Comparison of ENCODE assay signal across 16 mouse cellular contexts in the genomic region with DNA sequence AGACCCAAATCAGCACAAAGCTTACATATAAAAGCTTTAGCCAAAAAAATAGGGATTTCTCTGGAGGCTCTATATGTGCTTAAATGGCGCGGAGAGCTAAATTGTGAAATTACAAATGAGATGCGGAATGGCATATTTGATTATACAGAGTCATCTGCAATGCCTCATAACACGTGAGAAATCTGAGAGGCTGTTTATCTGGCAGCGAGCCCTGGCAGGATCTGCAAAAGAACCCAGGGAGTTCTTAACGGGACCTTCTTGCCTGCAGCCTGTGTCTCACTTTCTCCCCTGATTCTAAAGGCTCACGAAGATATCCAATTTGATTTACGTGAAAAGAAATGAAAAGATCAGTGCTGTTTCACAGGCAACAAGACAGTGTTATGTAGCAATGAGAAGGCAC. TPM values are rescaled to one million over a fixed set of nuclear protein-coding genes. Genes with fewer than 3 reads are reported as not detected.
DNase-seq lines count a peak whose midpoint lies in the region; ATAC-seq and TF ChIP-seq lines count a peak whose summit lies in the region.
"Had no signal": no experiment of that assay in that cellular context is flagged by ENCODE, and none has a peak within 500 bp of the region (broad histone marks: within the 10 kb centered on the region; RNA-seq: fewer than 3 reads in every experiment).

No protein-coding gene starts in this region.

- no peak overlapping the region for H3K9ac ChIP-seq in midbrain, postnatal 0 days (replicated peaks; ENCODE audit: low read length, poor library complexity, severe bottlenecking)
- H3K9ac ChIP-seq in midbrain, embryonic 13.5 days (replicated peaks), result no peak overlapping the region
- H3K9ac ChIP-seq: heart, embryonic 12.5 days; liver, embryonic 12.5 days; midbrain, embryonic 15.5 days had no signal

- no peaks in the 10 kb centered on the region for H3K27me3 ChIP-seq in midbrain, postnatal 0 days (ENCODE audit: insufficient read depth, low read length)
- H3K27me3 ChIP-seq in midbrain, embryonic 13.5 days, result no peaks in the 10 kb centered on the region
- H3K27me3 ChIP-seq: heart, embryonic 12.5 days; liver, embryonic 12.5 days; midbrain, embryonic 15.5 days; Patski had no signal

- DNase-seq in cerebellum, postnatal 10 days, result peak; percentile 76 to 83
- DNase-seq in cerebellum, adult 8-10 months, result no peak
- peak; percentile 35 for DNase-seq in heart, adult 11 months
- no peak for DNase-seq in heart, postnatal 36 days
- DNase-seq in midbrain, postnatal 0 days (ENCODE audit: low spot score), result peak; percentile 44
- peak; percentile 32 for DNase-seq in lung, postnatal 36 days
- no peak for DNase-seq in layer of hippocampus, postnatal 25 days (ENCODE audit: extremely low spot score in 1 of 2, low spot score in 1 of 2)
- DNase-seq: heart, postnatal 4 days; spleen, adult 18-20 months; thymus, postnatal 36 days had no signal

- no peak for TF ChIP-seq CTCF in midbrain, postnatal 0 days (IDR thresholded peaks at IDR 0.05)

- no peak overlapping the region for H3K27ac ChIP-seq in midbrain, postnatal 0 days (ENCODE audit: low read depth, low read length)
- H3K27ac ChIP-seq in midbrain, embryonic 13.5 days, result no peak overlapping the region
- H3K27ac ChIP-seq: liver, embryonic 12.5 days; macrophage; midbrain, embryonic 15.5 days had no signal

- ATAC-seq in midbrain, postnatal 0 days (ENCODE audit: low FRiP score), result no peak
- ATAC-seq in midbrain, embryonic 13.5 days, result no peak
- ATAC-seq: liver, embryonic 12.5 days; midbrain, embryonic 15.5 days; Patski had no signal

- no peak overlapping the region for H3K4me3 ChIP-seq in midbrain, postnatal 0 days (ENCODE audit: low read depth, low read length)
- no peak overlapping the region for H3K4me3 ChIP-seq in midbrain, embryonic 13.5 days (replicated peaks)
- H3K4me3 ChIP-seq: heart, embryonic 12.5 days; liver, embryonic 12.5 days; midbrain, embryonic 15.5 days had no signal

- no peaks in the 10 kb centered on the region for H3K36me3 ChIP-seq in midbrain, postnatal 0 days (ENCODE audit: insufficient read depth, low read length)
- H3K36me3 ChIP-seq in midbrain, embryonic 13.5 days, result no peaks in the 10 kb centered on the region
- H3K36me3 ChIP-seq: heart, embryonic 12.5 days; liver, embryonic 12.5 days; midbrain, embryonic 15.5 days had no signal

- peaks cover under 1% of the 10 kb centered on the region; the same call in 1 of the 2 replicates for H3K4me1 ChIP-seq in midbrain, postnatal 0 days (ENCODE audit: insufficient read depth, low read length)
- H3K4me1 ChIP-seq in midbrain, embryonic 13.5 days (replicated peaks), result 0 out of 2 replicates have a peak, but pooled peaks cover 7% of the 10 kb centered on the region
- H3K4me1 ChIP-seq: heart, embryonic 12.5 days; liver, embryonic 12.5 days; midbrain, embryonic 15.5 days had no signal

- intact Hi-C loops in heart, postnatal 36 days (cut with DNase I), result no loop called here

- no peak overlapping the region for H3K4me2 ChIP-seq in midbrain, postnatal 0 days (ENCODE audit: low read depth, low read length, poor library complexity, severe bottlenecking)
- no peak overlapping the region for H3K4me2 ChIP-seq in midbrain, embryonic 13.5 days (replicated peaks)
- H3K4me2 ChIP-seq: heart, embryonic 12.5 days; liver, embryonic 12.5 days; midbrain, embryonic 15.5 days had no signal

- WGBS in midbrain, postnatal 0 days, result 42% methylated on average over 8 of the region's 8 CpGs
- WGBS in midbrain, embryonic 13.5 days, result 68% methylated on average over 8 of the region's 8 CpGs

- no peaks in the 10 kb centered on the region for H3K9me3 ChIP-seq in midbrain, postnatal 0 days (ENCODE audit: low read length)
- H3K9me3 ChIP-seq in midbrain, embryonic 13.5 days, result 0 out of 2 replicates have a peak, but pooled peaks cover 3% of the 10 kb centered on the region
- H3K9me3 ChIP-seq: liver, embryonic 12.5 days; midbrain, embryonic 15.5 days had no signal

RNA-seq across cellular contexts. Expression of gene Kirrel3, which starts 58.0 kb away (rescaled TPM):
- under 1 TPM; 0.53 to 0.60 TPM for total RNA-seq in heart, postnatal 36 days (2021)
- total RNA-seq in midbrain, postnatal 0 days (2014; rRNA removed), result 47.2 and 55.2 TPM in 2 replicates
- polyA plus RNA-seq in midbrain, postnatal 0 days (2015; fragmentation: Nextera tagmentation; extraction: Ambion mirVana), result 56.3 and 61.4 TPM in 2 replicates
- polyA plus RNA-seq in midbrain, embryonic 13.5 days (2015; fragmentation: Nextera tagmentation; extraction: Ambion mirVana), result 24.0 and 30.0 TPM in 2 replicates
- total RNA-seq in layer of hippocampus, postnatal 25 days (2021), result 10 to 100 TPM; 53.4 to 60.1 TPM
- polyA plus RNA-seq: macrophage had no signal

Comparison
In these comparisons a context has a peak if more than half of its experiments do, and no peak if none do; other contexts are left out.
1. DNase-seq: peak in cerebellum, postnatal 10 days (2 of 2), heart, adult 11 months (single experiment), midbrain, postnatal 0 days (single experiment) and lung, postnatal 36 days (single experiment); none in cerebellum, adult 8-10 months (single experiment), heart, postnatal 36 days (0 of 2) and layer of hippocampus, postnatal 25 days (0 of 2).
2. RNA of gene Kirrel3, which starts 58.0 kb away (total RNA-seq): 53.4 to 60.1 TPM in layer of hippocampus, postnatal 25 days and 47.2 to 55.2 TPM in midbrain, postnatal 0 days; 0.53 to 0.60 TPM in heart, postnatal 36 days; every median in the first group is over 10 times any median in the second.